Mouse (Mus musculus) large intestine, adult 2 months (tissue): Measurements from ENCODE around the gene Zfp617. TPM values are rescaled to one million over a fixed set of nuclear protein-coding genes. Genes with fewer than 3 reads are reported as not detected.
"Not testable (repeated sequence)": the region's sequence is repeated elsewhere in the genome, so short reads cannot be mapped to it uniquely, and the experiment has no call there.

Experiments
- DNase-seq: peaks from one replicate; pipeline ENCODE4 v3.0.0-alpha.2; 2012; ENCODE audit warnings: low read depth, low spot score
- WGBS: fragments of 180-500 bp; shearing (Covaris S2); methylation state at CpG from one replicate; pipeline ENCODE4 v1.1.7; 2018; 5-methylcytosine and 5-hydroxymethylcytosine counted together
- polyA plus RNA-seq: library from polyadenylated mRNA; depleted of rRNA; stranded (reverse); fragments of >200 nt; gene quantifications from 2 replicates; pipeline ENCODE4 v1.2.3, GENCODE M21; 2012; rRNA removed

Zfp617 gene
- polyA plus RNA-seq = 3.0 and 4.6 TPM in 2 replicates

DNA sequence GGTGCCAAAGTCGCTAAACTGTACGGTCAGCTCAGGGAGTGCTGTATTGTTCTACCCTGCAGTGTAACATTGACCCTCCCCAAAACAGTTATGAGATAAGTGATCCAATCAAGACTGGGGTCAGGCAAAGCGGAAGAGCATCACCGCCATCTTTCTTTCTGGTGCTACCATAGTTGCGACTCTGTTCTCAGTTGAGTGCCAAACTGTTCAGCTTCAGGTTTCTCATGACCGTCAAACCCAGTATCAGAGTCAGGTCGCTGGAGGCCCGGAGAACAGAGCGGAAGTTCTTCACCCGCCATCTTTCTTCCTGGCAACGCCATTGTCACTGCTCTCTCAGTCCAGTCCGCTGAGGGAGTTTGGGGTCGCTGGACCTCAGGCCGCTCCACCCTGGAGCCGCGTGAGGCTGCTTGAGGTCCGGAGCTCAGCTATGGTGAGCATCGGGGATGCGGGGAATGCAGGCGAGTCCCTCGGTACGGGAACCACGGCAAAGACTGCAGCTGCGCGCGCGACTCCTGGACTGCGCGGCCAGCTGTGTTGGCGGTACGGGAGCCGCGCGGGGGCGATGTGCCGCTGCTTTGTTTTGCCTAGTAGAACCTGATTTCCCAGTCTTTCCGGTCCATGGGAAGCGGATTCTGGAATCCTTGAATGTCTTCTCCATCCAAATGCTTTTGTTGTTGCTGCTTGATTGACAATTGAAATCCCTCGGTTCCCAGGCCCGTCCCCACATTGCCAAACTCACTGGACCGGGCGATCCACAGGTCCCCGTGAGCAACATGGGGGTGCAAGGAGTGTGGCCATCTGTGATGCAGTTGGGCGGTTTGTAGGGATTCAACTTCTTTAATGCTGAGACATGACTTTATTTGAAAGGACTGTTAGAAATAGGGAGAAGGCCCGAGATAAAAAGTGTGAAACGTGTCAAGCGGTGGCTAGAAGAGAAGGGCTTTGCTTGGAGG, at the start of gene Zfp617, which contains the start of gene Zfp882:
Gene Zfp617 (plus strand): TSS at position 327 of the 953 bp plus-strand sequence.
Gene Zfp882 (plus strand): TSS at position 300 of the 953 bp plus-strand sequence.
- 6% methylated on average over 47 of the region's 47 CpGs for WGBS
- DNase-seq = peak; percentile 61

DNA sequence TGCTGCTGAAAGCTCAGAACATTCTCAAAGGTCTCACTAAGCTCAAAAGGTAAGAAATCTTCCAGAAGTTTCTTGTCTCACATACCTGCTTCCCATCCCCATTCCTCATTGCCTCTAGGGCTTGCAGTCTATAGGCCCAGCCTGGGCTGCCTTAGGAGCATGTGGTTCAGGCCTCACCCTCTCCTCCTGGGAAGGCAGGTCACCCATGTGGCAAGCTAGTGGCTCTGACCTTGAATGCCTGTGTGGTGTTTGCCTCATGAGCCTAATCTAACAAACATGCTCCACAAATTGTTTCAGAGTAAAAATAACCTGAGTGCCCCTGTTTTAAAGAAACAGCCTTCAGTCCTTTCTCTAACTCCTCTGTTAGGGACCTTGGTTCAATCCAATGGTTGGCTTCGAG, 46.9 kb upstream of the Zfp617 start:
- WGBS = 76% methylated on average over 1 of the region's 1 CpGs
- not testable (repeated sequence) for DNase-seq

DNA sequence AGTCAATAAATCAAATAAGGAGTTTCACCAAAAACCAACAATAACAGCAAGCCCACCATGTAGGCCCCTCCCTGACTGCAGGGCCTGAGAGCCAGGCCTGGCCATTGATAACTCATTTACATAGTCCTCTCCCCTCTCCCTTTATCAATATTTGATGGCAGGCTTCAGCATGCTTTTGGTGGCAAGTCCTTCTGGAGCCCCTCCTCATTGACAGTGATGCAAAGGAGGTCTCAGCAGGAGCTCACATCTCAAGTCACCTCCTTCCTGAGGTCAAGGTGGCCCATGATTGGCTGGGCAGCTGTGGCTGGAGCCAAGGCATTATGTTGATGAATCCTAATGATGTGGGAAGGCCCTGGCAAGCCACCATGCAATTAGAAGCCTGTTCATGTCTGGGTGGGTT, 46.4 kb upstream of the Zfp617 start:
- not testable (repeated sequence) for DNase-seq

DNA sequence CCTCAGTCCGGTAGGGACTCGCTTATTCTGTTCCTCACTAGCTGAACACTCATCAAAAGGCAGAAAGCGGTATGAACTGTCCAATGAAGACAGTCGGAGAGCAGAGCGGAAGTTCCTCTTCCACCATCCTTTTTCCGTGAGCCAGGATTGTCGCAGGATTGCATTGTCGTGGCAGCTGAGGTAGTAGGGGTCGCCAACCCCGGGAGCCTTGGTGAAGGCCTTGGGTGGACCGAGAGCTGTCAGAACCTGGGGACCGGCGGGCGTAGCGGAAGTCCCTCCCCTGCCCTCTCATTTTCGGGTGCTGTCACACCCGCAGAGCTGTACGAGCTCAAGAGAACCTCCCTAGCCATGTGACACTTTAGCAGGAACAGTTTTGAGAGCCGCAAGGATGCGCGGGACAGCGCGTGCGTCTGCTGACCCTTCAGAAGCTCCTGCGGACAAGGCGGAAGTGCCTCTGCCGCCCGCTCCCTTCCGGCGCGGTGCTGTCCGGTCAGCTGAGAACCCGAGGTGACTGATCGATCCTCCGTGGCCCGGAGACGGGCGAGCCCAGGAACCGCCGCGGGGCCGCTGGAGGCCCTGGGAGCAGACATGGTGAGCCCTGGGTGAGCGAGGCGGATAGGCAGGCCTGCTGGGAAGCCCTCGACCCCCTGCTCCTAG, 26.7 kb upstream of the Zfp617 start, which contains the start of gene Zfp709:
Gene Zfp709 (plus strand): TSS at position 402 of the 657 bp plus-strand sequence.
- 5% methylated on average over 45 of the region's 45 CpGs for WGBS

DNA sequence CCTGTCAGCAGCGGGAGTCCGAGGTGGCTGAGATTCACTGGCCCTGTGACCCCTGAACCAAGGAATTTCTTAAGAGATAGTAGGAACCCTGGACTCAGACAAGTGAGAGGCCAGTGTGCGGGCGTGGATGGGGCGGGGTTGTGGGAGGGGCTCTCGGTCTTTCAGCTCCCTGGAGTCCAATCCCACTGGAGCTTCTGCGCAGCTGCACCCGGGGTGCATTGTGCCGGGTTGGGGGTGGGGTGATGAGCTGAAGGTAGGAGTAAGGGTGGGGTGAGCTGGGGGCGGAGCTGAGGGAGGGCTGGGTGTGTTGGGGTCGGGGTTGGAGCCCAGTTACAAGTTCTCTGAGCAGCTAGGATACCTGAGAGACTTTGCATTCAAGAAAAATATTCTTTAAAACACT, 7.8 kb upstream of the Zfp617 start:
- DNase-seq = not testable (repeated sequence)
- 53% methylated on average over 11 of the region's 11 CpGs for WGBS

More for the DNA sequence above, 26.7 kb upstream of the Zfp617 start, which contains the start of gene Zfp709:
- DNase-seq = peak; percentile 46

DNA sequence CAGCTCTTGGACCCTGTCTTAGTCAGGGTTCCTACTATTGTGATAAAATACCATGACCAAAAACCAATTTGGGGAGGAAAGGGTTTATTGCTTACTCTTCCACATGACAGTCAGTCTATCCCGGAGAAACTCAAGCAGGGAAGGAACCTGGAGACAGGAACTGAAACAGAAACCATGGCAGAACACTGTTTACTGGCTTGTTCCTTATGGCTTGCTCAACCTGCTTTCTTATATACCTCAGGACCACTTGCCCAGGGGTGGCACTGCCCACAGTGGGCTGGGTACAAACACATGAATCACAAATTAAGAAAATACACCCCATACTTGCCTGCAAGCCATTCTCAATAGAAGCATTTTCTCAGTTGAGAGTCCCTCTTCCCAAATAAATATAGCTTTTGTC, 5.4 kb upstream of the Zfp617 start:
- not testable (repeated sequence) for DNase-seq
- 47% methylated on average over 1 of the region's 1 CpGs for WGBS

DNA sequence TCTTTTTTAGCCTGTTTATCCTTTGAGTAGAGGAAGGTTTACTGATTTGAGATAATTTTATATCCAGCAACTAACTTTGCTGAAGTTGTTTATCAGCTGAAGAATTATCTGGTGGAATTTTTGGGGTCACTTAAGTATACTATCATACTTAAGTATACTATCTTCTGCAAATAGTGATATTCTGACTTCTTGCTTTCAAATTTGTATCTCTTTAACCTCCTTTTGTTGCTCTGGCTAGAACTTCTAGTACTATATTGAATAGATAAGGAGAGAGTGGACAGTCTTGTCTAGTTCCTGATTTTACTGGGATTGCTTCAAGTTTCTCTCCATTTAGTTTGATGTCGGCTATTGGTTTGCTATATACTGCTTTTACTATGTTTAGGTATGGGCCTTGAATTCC, 1.6 kb upstream of the Zfp617 start:
- DNase-seq = no peak
- WGBS = 100% methylated on average over 1 of the region's 1 CpGs

DNA sequence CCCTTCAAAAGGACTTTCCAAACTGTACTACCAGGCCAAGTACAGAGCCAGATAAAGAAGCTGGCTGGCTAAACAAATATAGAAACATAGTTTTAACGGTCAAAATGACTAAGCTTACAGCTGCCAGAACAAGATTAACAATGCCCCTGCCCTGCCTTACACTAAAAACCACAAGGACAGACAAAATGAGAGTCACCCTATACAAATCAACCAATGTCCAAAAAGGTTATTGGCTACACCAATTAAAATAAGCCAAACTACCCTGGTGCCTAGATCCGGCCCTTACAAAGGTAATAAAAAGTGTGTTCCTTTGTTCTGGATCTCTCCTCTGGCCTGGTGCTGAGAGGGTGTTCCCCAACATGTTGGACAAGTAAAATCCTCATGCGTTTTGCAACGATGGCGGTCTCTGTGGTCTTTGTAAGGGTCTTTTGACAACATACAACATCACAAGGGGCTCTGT, 607 bp upstream of the Zfp617 start:
- no peak for DNase-seq
- WGBS = 96% methylated on average over 5 of the region's 5 CpGs

DNA sequence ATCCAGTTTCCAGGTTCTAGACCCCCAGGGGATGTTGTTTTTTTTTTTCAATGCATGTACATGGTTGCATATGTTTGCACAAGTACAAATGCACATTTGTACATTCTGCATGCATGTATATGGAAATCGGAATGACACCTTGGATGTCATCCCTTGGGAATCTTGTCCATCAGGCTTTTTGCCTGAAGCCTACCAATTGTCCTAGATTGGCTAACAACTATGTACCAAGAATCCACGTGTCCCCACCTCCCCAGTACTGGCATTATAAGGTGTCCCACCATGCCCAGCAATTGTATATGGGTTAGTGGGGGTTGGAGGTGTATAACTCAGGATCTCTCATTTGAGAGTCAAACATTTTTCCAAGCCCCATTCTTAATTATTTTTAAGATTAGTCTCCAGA, 3.9 kb downstream of the Zfp617 start:
- no peak for DNase-seq
- WGBS = 83% methylated on average over 2 of the region's 2 CpGs

DNA sequence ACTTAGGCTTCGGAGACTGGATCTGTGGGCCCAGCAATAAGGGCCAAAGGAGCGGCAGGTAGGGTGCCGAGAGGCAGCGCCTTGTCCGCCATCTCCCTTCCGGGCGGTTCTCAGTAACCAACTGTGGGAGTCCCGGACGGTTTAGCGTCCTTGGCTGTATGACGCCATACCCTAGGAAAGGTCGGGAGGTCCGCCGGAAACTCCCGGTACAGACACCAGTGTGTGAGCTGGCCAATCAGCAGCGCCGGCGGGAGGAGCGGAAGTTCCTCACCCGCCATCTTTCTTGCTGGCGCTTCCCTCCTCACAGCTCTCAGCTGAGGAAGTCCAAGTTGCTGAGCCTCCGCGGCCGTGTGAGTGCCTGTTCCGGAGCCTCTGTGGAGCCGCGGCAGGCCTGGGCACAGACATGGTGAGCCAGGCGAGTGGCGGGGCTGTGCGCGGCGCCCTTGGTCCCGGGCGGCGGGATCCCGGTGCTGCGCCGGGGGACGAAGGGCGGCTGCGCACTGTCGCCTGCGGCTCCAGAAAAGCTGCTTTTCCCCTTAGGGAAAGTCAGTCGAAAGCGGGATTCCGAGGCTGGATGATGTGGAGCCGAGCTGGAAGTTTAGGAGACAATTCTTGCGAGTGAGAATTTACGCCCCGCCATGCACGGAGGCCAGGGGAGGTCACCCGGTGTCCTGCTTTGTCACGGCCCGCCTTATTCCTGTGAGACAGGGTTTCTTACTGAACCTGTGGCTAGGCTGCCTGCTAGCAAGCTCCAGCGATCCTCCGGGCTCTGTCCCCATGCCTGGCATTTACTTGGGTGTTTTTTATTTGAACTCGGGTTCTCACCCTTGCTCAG, 14.3 kb downstream of the Zfp617 start:
- DNase-seq = peak; percentile 85
- under 1% methylated on average over 57 of the region's 57 CpGs for WGBS

DNA sequence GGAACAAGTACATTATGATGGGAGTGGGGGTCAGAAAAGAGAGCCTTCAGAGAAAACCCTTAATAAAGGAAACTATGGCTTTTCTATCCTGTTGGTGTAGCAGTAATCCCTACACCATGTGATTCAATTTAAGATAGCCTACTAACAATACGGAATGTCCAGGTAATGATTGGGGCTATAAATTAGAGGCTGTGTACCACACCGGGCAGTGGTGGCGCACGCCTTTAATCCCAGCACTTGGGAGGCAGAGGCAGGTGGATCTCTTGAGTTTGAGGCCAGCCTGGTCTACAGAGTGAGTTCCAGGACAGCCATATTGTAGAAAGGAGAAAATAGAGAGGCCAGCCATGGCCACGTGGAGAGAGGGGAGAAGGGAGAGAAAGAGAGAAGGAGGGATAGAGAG, 17.4 kb downstream of the Zfp617 start:
- WGBS = 97% methylated on average over 5 of the region's 5 CpGs
- no peak for DNase-seq

DNA sequence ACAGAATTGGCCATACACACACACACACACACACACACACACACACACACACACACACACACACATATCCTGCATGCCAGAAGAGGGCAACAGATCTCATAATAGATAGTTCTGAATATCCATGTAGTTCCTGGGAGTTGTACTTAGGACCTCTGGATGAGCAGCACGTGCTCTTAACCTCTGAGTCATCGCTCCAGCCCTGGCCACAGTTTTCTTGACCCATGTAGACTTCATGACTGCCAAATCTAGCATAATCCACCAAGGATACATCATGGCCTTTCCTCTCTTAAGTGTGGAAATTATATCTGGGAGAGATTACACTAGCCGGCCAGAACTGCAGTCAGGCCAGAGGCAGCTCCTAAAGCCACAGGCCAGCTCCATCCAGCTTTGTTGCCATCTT, 18.1 kb downstream of the Zfp617 start:
- 76% methylated on average over 3 of the region's 3 CpGs for WGBS
- no peak for DNase-seq

DNA sequence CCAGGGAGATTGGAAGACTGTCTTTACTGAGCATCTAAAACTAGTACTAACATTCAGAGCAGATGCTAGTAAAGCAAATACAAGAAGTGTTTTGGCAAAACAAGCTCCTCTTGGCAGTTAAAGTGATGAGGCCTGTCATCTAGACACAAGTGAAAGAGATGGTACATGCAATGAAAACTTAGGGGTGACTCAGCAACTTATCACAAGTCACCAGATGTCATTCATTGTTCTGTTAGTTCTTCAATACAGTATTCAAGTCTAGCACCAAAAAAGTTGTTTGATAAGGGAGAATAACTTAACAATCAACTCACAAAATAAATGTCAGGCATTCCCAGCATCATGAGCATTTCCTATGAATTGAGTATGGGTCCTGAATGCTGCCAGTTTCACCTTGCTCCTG, 19.3 kb downstream of the Zfp617 start:
- DNase-seq = no peak

DNA sequence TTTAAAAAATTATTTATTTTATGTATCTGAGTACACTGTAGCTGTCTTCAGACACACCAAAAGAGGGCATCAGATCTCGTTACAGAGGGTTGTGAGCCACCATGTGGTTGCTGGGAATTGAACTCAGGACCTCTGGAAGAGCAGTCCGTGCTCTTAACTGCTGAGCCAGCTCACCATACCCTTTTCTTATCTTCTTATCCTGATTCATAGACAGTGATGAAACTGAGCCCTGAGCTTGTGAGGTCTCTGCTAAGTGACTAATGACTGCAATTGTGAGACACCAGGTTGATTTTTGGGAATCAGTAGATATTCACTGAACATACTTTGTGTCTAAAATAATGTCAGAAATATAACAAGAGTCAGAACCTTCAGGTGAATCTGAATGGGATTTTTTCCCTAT, 29.6 kb downstream of the Zfp617 start:
- 85% methylated on average over 2 of the region's 2 CpGs for WGBS
- not testable (repeated sequence) for DNase-seq

DNA sequence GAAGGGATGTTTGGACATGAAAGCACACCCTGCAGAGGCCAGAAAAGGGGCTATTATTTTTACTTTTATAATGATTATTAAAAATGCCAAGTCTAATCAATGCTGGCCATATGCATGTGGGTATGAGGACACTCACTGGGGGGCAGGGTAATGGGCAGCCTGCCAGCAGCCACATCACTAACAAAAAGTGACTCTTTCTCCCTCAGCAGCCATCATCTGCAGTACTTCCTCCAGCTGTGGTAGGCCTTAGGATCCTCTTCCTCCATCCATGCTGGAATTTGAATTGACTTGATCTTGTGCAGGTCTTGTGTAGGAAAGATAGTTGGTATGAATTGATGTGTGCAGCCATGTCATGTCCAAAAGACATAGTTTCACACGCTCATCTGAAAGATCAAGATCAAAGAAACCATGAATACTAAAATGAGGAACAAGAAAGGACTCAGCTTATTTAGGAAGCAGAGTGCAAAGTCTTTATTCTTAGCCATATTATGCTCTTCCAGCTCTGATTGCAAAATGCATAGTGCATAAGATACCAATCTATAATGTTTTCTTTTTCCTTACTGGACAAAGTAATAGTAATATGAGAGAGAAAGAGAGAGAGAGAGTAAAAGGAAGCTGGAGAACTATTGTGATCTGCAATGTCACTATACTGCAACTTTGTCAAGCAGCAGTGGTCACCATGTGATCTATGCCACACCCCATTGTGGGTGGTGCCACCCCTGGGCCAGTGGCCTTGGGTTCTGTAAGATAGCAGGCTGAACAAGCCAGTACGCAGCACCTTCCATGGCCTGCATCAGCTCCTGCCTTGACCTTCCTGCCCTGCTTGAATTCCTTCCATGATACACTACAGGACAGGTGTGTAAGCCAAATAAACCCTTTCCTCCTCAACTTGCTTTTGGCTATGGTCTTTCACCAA, 32.1 kb downstream of the Zfp617 start:
- no peak for DNase-seq
- WGBS = 63% methylated on average over 2 of the region's 2 CpGs

DNA sequence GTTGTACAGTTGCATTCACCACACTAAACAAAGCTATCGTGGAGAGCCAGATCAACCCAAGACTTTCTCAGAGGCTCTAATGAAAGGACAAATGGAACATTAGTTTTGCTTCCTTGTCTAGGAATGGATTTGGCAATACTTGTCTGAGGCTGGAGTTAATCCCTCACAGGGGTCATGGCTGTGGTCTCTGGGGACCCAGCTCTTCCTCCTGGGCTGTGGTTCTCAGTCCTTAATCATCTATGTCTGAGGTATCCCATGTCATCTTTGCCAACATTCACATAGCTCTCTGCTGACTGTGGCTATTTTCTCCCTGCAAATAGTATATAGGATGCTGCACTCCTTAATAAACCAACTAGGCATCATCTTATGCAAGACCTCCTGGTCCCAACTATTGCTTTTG, 33.3 kb downstream of the Zfp617 start:
- 76% methylated on average over 1 of the region's 1 CpGs for WGBS
- DNase-seq = no peak

DNA sequence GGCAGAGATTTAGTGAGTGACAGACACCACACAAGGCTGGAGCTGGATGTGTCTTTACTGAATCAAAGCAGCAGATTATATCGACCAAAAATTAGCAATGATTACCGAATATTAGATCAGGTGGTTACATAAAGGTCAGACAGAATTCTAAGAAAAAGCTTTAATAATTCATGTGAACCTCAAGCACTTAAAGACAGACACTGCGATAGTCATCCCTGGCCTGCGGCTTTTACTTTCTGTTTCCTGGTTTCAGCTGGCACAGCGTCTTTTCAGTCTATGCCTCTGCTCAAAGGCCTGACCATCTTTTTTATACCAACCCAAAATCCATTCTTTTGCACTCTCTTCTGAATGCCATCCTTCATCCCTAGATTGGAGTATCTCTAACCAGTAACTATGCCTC, 40.2 kb downstream of the Zfp617 start:
- WGBS = 90% methylated on average over 5 of the region's 5 CpGs
- DNase-seq = no peak

DNA sequence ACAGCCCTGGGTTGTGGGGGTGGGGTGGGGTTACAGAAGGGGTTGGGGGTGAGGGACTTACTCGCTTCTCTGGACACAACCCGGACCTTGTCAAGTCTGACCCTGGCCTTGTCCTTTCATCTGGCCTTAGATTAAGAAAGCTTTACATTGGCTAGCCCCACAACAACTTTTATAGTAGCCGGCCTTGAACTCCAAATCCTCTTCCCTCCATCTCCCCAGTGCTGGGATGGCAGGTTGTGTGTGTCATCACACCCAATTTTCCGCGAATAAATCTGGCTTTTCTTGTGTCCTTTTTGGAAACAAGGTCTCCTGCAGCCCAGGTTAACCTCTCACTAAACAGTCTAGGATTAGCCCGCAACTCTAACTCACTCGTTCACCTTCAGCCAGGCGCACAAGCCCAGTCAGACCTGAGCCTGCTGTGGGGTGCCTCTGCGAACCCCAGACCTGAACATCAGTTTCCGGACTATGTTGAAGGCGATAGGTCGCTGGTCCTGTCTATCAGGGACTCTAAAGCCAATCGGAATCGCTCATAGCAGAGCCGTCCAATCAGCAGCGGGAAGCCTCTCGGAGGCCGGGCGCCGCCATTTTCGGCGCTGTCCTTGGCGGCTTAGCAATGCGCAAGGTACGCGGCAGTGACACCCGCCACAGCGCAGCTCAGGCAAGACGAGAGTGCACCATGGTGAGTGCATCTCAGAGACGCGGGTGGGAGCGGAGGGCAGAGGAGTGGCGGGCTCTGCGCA, 42.2 kb downstream of the Zfp617 start, which contains the start of gene Zfp961:
Gene Zfp961 (plus strand): TSS at position 557 of the 740 bp plus-strand sequence.
- peak; percentile 99 for DNase-seq
- WGBS = 4% methylated on average over 34 of the region's 34 CpGs
